Mouse (Mus musculus) CD8-positive naive resting alpha-beta T cell, adult 2 months (primary cell): ENCODE data around the gene Scrn2.
A peak's percentile ranks its signal among the peaks of the same experiment; 100 is the strongest.

Experiments used
- DNase-seq, 2 experiments: peaks; one replicate each; pipeline ENCODE4 v3.0.0; 2022; ENCODE audit warnings: low read depth in 2 of 2, low spot score in 2 of 2

The Scrn2 gene

GRCm38 (mm10) chr11:97017696-97018582 lies 11.8 kb upstream of the Scrn2 start:
- DNase-seq = no peak

- DNase-seq = peak in 1 of 2 experiments; percentile 33
Observed at GRCm38 (mm10) chr11:97018583-97019344, 11.0 kb upstream of the Scrn2 start.

- no peak for DNase-seq
Observed at GRCm38 (mm10) chr11:97019345-97019708, 10.4 kb upstream of the Scrn2 start.

GRCm38 (mm10) chr11:97021121-97021765 lies 8.5 kb upstream of the Scrn2 start:
- peak in 1 of 2 experiments; percentile 17 for DNase-seq

- peak; percentile 74 to 82 for DNase-seq
Observed at GRCm38 (mm10) chr11:97021873-97022484, 7.8 kb upstream of the Scrn2 start.

- no peak for DNase-seq
Observed at GRCm38 (mm10) chr11:97024977-97025376, 4.8 kb upstream of the Scrn2 start.

- DNase-seq = peak; percentile 87 to 94
Observed at GRCm38 (mm10) chr11:97025721-97026344, 3.9 kb upstream of the Scrn2 start.

GRCm38 (mm10) chr11:97030426-97030825 lies 688 bp downstream of the Scrn2 start:
- no peak for DNase-seq

GRCm38 (mm10) chr11:97031977-97032376 lies 2.2 kb downstream of the Scrn2 start:
- DNase-seq = no peak

GRCm38 (mm10) chr11:97032499-97032898 lies 2.8 kb downstream of the Scrn2 start:
- no peak for DNase-seq

GRCm38 (mm10) chr11:97033781-97034180 lies 4.0 kb downstream of the Scrn2 start:
- DNase-seq = no peak

GRCm38 (mm10) chr11:97036141-97036540 lies 6.4 kb downstream of the Scrn2 start:
- no peak for DNase-seq

- DNase-seq = no peak
Observed at GRCm38 (mm10) chr11:97038881-97039280, 9.1 kb downstream of the Scrn2 start.

- no peak for DNase-seq
Observed at GRCm38 (mm10) chr11:97040301-97041021, 10.7 kb downstream of the Scrn2 start.

GRCm38 (mm10) chr11:97041022-97041899 lies 11.5 kb downstream of the Scrn2 start, which contains the start of the genes Lrrc46 and Mrpl10:
Gene Lrrc46 (minus strand): TSS chr11:97041407.
Gene Mrpl10 (plus strand): TSS chr11:97041560.
- DNase-seq = peak; percentile 75 to 85

- DNase-seq = no peak
Observed at GRCm38 (mm10) chr11:97044902-97045301, 15.2 kb downstream of the Scrn2 start.

- DNase-seq = no peak
Observed at GRCm38 (mm10) chr11:97045861-97046260, 16.1 kb downstream of the Scrn2 start.

- no peak for DNase-seq
Observed at GRCm38 (mm10) chr11:97048090-97048650, 18.4 kb downstream of the Scrn2 start.
